Mouse (Mus musculus): Measurements from ENCODE around the gene Nepro.

DNA sequence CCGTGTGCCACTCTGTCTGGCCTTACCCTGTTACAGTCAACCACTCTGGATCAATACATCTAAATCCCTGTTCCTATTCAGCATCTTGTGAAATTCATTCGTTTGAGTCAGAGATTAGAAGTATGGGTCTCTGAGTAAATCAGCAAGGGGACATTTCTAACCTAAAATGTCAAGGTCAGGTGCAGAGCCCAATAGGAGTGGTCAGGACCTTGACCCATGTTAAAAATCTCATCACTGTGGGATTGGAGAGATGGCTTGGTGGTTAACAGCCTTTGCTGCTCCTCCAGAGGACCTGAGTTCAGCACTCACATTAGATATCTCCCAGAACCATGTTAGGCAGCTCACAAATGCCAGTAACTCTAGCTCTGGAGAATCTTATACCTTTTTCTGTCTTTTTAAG is 33.6 kb upstream of the Nepro start:
- TF ChIP-seq CTCF (IDR thresholded peaks at IDR 0.05; ENCODE audit: low read depth, low read length): no peak
- no peak for TF ChIP-seq POLR2A (IDR thresholded peaks at IDR 0.05; ENCODE audit: insufficient read depth, low read length)
